ENCODE assay signal across 8 mouse cellular contexts in genomic region chr2:130294218-130294935, GRCm38 (mm10). TPM values are rescaled to one million over a fixed set of nuclear protein-coding genes. Genes with fewer than 3 reads are reported as not detected.
DNase-seq lines count a peak whose midpoint lies in the region; ATAC-seq and TF ChIP-seq lines count a peak whose summit lies in the region.

No protein-coding gene starts in this region.

- H3K4me3 ChIP-seq in kidney, postnatal 0 days (replicated peaks; ENCODE audit: low read depth, low read length), result peak overlapping the region; percentile 68
- peak overlapping the region; percentile 72 for H3K4me3 ChIP-seq in embryonic facial prominence, embryonic 12.5 days
- peak overlapping the region; percentile 73 for H3K4me3 ChIP-seq in hindbrain, embryonic 14.5 days (replicated peaks; ENCODE audit: low read length)
- peak overlapping the region; percentile 74 for H3K4me3 ChIP-seq in midbrain, embryonic 15.5 days

- WGBS in kidney, postnatal 0 days, result 10% methylated on average over 20 of the region's 20 CpGs
- WGBS in embryonic facial prominence, embryonic 12.5 days, result 8% methylated on average over 20 of the region's 20 CpGs
- WGBS in hindbrain, embryonic 14.5 days, result 7% methylated on average over 20 of the region's 20 CpGs
- 7% methylated on average over 20 of the region's 20 CpGs for WGBS in midbrain, embryonic 15.5 days

- H3K4me2 ChIP-seq in kidney, postnatal 0 days (ENCODE audit: low read length), result peak overlapping the region; percentile 88
- peak overlapping the region; percentile 65 for H3K4me2 ChIP-seq in embryonic facial prominence, embryonic 12.5 days (replicated peaks)
- H3K4me2 ChIP-seq in hindbrain, embryonic 14.5 days (replicated peaks), result peak overlapping the region; percentile 79
- H3K4me2 ChIP-seq in midbrain, embryonic 15.5 days, result peak overlapping the region; percentile 72

- no peaks in the 10 kb centered on the region for H3K27me3 ChIP-seq in kidney, postnatal 0 days (ENCODE audit: insufficient read depth, low read length)
- peaks cover 32% of the 10 kb centered on the region for H3K27me3 ChIP-seq in embryonic facial prominence, embryonic 12.5 days
- H3K27me3 ChIP-seq in hindbrain, embryonic 14.5 days (ENCODE audit: control insufficient read depth, insufficient read depth, low read length), result peaks cover 5% of the 10 kb centered on the region
- H3K27me3 ChIP-seq in midbrain, embryonic 15.5 days (replicated peaks), result no peaks in the 10 kb centered on the region; the same call in 1 of the 2 replicates

- no peaks in the 10 kb centered on the region for H3K9me3 ChIP-seq in kidney, postnatal 0 days (replicated peaks; ENCODE audit: low read length)
- no peaks in the 10 kb centered on the region for H3K9me3 ChIP-seq in embryonic facial prominence, embryonic 12.5 days
- H3K9me3 ChIP-seq in hindbrain, embryonic 14.5 days (ENCODE audit: control insufficient read depth, low read length), result no peaks in the 10 kb centered on the region
- H3K9me3 ChIP-seq in midbrain, embryonic 15.5 days, result no peaks in the 10 kb centered on the region

- TF ChIP-seq CTCF in kidney, postnatal 0 days (IDR thresholded peaks at IDR 0.05; ENCODE audit: low read depth), result no peak

- H3K36me3 ChIP-seq in kidney, postnatal 0 days (ENCODE audit: insufficient read depth, low read length), result no peaks in the 10 kb centered on the region
- no peaks in the 10 kb centered on the region for H3K36me3 ChIP-seq in embryonic facial prominence, embryonic 12.5 days
- H3K36me3 ChIP-seq in hindbrain, embryonic 14.5 days (replicated peaks; ENCODE audit: control insufficient read depth, insufficient read depth), result no peaks in the 10 kb centered on the region
- H3K36me3 ChIP-seq in midbrain, embryonic 15.5 days (replicated peaks), result no peaks in the 10 kb centered on the region

- peaks cover 8% of the 10 kb centered on the region; the same call in 1 of the 2 replicates for H3K4me1 ChIP-seq in kidney, postnatal 0 days (replicated peaks; ENCODE audit: insufficient read depth, low read length)
- H3K4me1 ChIP-seq in embryonic facial prominence, embryonic 12.5 days, result peaks cover 37% of the 10 kb centered on the region
- peaks cover 19% of the 10 kb centered on the region for H3K4me1 ChIP-seq in hindbrain, embryonic 14.5 days (replicated peaks; ENCODE audit: control insufficient read depth, insufficient read depth, low read length)
- peaks cover 37% of the 10 kb centered on the region for H3K4me1 ChIP-seq in midbrain, embryonic 15.5 days

- no peak for ATAC-seq in kidney, postnatal 0 days (replicated peaks; ENCODE audit: low FRiP score, low read depth)
- ATAC-seq in embryonic facial prominence, embryonic 12.5 days (ENCODE audit: insufficient number of reproducible peaks, insufficient read depth, low FRiP score, low TSS enrichment), result no peak
- ATAC-seq in hindbrain, embryonic 14.5 days (ENCODE audit: low FRiP score), result no peak
- ATAC-seq in midbrain, embryonic 15.5 days (replicated peaks), result no peak; the same call in 1 of the 2 replicates
- ATAC-seq in activated CD4-positive, CD25-positive, alpha-beta regulatory T cell, adult 4 months, result no peak

- 0 out of 2 replicates have a peak overlapping the region, but pooled peaks have one; percentile 42 for H3K27ac ChIP-seq in kidney, postnatal 0 days
- peak overlapping the region; percentile 65 for H3K27ac ChIP-seq in embryonic facial prominence, embryonic 12.5 days
- peak overlapping the region; percentile 85 for H3K27ac ChIP-seq in hindbrain, embryonic 14.5 days
- peak overlapping the region; percentile 82 for H3K27ac ChIP-seq in midbrain, embryonic 15.5 days

- DNase-seq in kidney, postnatal 0 days (ENCODE audit: low spot score), result peak; percentile 20
- DNase-seq in kidney, adult 11 months, result no peak
- DNase-seq in hindbrain, embryonic 14.5 days (ENCODE audit: low spot score), result no peak
- no peak for DNase-seq in layer of hippocampus, adult 9-10 months (ENCODE audit: low spot score)
- no peak for DNase-seq in right cerebral cortex, postnatal 36 days (ENCODE audit: low spot score in 2 of 2)

- peak overlapping the region; percentile 78 for H3K9ac ChIP-seq in kidney, postnatal 0 days (ENCODE audit: low read depth, low read length)
- H3K9ac ChIP-seq in embryonic facial prominence, embryonic 12.5 days, result peak overlapping the region; percentile 81
- peak overlapping the region; percentile 86 for H3K9ac ChIP-seq in hindbrain, embryonic 14.5 days
- H3K9ac ChIP-seq in midbrain, embryonic 15.5 days, result peak overlapping the region; percentile 79

RNA-seq across cellular contexts. Expression of gene Ebf4, which starts 0.6 kb away (rescaled TPM):
- polyA plus RNA-seq in kidney, postnatal 0 days (2015; fragmentation: Nextera tagmentation; extraction: Ambion mirVana), result 2.5 and 3.7 TPM in 2 replicates
- polyA plus RNA-seq in embryonic facial prominence, embryonic 12.5 days (2016; fragmentation: Nextera tagmentation; extraction: Ambion mirVana), result 4.4 and 4.6 TPM in 2 replicates
- 4.4 and 4.5 TPM in 2 replicates for polyA plus RNA-seq in hindbrain, embryonic 14.5 days (2014; fragmentation: Nextera tagmentation; extraction: Ambion mirVana)
- polyA plus RNA-seq in midbrain, embryonic 15.5 days (2015; fragmentation: Nextera tagmentation; extraction: Ambion mirVana), result 5.8 and 6.3 TPM in 2 replicates
- polyA plus RNA-seq in activated CD4-positive, CD25-positive, alpha-beta regulatory T cell, adult 4 months (2017; shearing (Covaris generic)), result not detected

RNA-seq across cellular contexts. Expression of gene Idh3b, which starts 10.0 kb away (rescaled TPM):
- polyA plus RNA-seq in kidney, postnatal 0 days (2015; fragmentation: Nextera tagmentation; extraction: Ambion mirVana), result 245 and 257 TPM in 2 replicates
- polyA plus RNA-seq in embryonic facial prominence, embryonic 12.5 days (2016; fragmentation: Nextera tagmentation; extraction: Ambion mirVana), result 137 and 145 TPM in 2 replicates
- 184 and 194 TPM in 2 replicates for polyA plus RNA-seq in hindbrain, embryonic 14.5 days (2014; fragmentation: Nextera tagmentation; extraction: Ambion mirVana)
- 184 and 188 TPM in 2 replicates for polyA plus RNA-seq in midbrain, embryonic 15.5 days (2015; fragmentation: Nextera tagmentation; extraction: Ambion mirVana)
- 100 to 1,000 TPM; 132 to 167 TPM for polyA plus RNA-seq in activated CD4-positive, CD25-positive, alpha-beta regulatory T cell, adult 4 months (2017; shearing (Covaris generic))

RNA-seq across cellular contexts. Expression of gene Nop56, which starts 20.1 kb away (rescaled TPM):
- polyA plus RNA-seq in kidney, postnatal 0 days (2015; fragmentation: Nextera tagmentation; extraction: Ambion mirVana), result 178 and 194 TPM in 2 replicates
- polyA plus RNA-seq in embryonic facial prominence, embryonic 12.5 days (2016; fragmentation: Nextera tagmentation; extraction: Ambion mirVana), result 367 and 368 TPM in 2 replicates
- 220 and 244 TPM in 2 replicates for polyA plus RNA-seq in hindbrain, embryonic 14.5 days (2014; fragmentation: Nextera tagmentation; extraction: Ambion mirVana)
- polyA plus RNA-seq in midbrain, embryonic 15.5 days (2015; fragmentation: Nextera tagmentation; extraction: Ambion mirVana), result 237 and 244 TPM in 2 replicates
- 100 to 1,000 TPM; 293 to 306 TPM for polyA plus RNA-seq in activated CD4-positive, CD25-positive, alpha-beta regulatory T cell, adult 4 months (2017; shearing (Covaris generic))
